Mouse (Mus musculus) embryonic facial prominence, embryonic 12.5 days (tissue): Measurements from ENCODE around the gene Ptprm. TPM values are rescaled to one million over a fixed set of nuclear protein-coding genes. Genes with fewer than 3 reads are reported as not detected.

Source experiments
- ATAC-seq: fragments of 200-750 bp; cut with Nextera tagmentation; 2 replicates; pipeline ENCODE4 v1.8.0; 2017; ENCODE audit not compliant: insufficient number of reproducible peaks, insufficient read depth, low FRiP score, low TSS enrichment
- H3K27ac ChIP-seq: fragments of 300-500 bp; sonication (generic); 2 replicates; pipeline ENCODE4 v1.5.1; 2016; ENCODE audit warnings: mild to moderate bottlenecking
- H3K27me3 ChIP-seq: fragments of 300-500 bp; sonication (generic); 2 replicates; pipeline ENCODE4 v1.6.1; 2016; ENCODE audit warnings: mild to moderate bottlenecking, moderate library complexity
- H3K36me3 ChIP-seq: fragments of 300-500 bp; sonication (generic); 2 replicates; pipeline ENCODE4 v1.6.1; 2016; ENCODE audit warnings: mild to moderate bottlenecking
- H3K4me1 ChIP-seq: fragments of 300-500 bp; sonication (generic); 2 replicates; pipeline ENCODE4 v1.6.1; 2016
- H3K4me2 ChIP-seq: fragments of 300-500 bp; sonication (generic); replicated peaks from 2 replicates; pipeline ENCODE4 v1.6.1; 2016; ENCODE audit warnings: mild to moderate bottlenecking, moderate library complexity
- H3K4me3 ChIP-seq: fragments of 300-500 bp; sonication (generic); 2 replicates; pipeline ENCODE4 v1.5.1; 2016; ENCODE audit warnings: mild to moderate bottlenecking
- H3K9ac ChIP-seq: fragments of 300-500 bp; sonication (generic); 2 replicates; pipeline ENCODE4 v1.6.1; 2016; ENCODE audit warnings: mild to moderate bottlenecking, moderate library complexity
- H3K9me3 ChIP-seq: fragments of 300-500 bp; sonication (generic); 2 replicates; pipeline ENCODE4 v1.6.1; 2016; ENCODE audit warnings: mild to moderate bottlenecking, moderate library complexity
- WGBS: fragments of 180-500 bp; shearing (Covaris S2); methylation state at CpG from one replicate; pipeline ENCODE4 v1.1.7; 2016; 5-methylcytosine and 5-hydroxymethylcytosine counted together
- polyA plus RNA-seq: library from polyadenylated mRNA; unstranded; fragments of >200 nt; fragmentation: Nextera tagmentation; extraction: Ambion mirVana; gene quantifications from 2 replicates; pipeline ENCODE4 v1.2.1, GENCODE M21; 2016

The Ptprm gene
- polyA plus RNA-seq, 1 experiment from 2014 or later: 17.2 TPM

- no peaks in the 10 kb centered on the region for H3K27me3 ChIP-seq
- no peak overlapping the region for H3K27ac ChIP-seq
- H3K9me3 ChIP-seq: no peaks in the 10 kb centered on the region
- no peak overlapping the region for H3K9ac ChIP-seq
- no peak for ATAC-seq
- H3K4me2 ChIP-seq: no peak overlapping the region
- no peaks in the 10 kb centered on the region for H3K36me3 ChIP-seq
- 58% methylated on average over 4 of the region's 4 CpGs for WGBS
- peaks cover 23% of the 10 kb centered on the region; the same call in 1 of the 2 replicates for H3K4me1 ChIP-seq
- H3K4me3 ChIP-seq: no peak overlapping the region
These were observed 228.7 kb downstream of the Ptprm start for GRCm38 (mm10) chr17:67125596-67125995.

GRCm38 (mm10) chr17:67124294-67124693, 230.0 kb downstream of the Ptprm start:
- Histone ChIP-seq H3K27me3 (no peaks in the 10 kb centered on the region), H3K4me3 (no peak overlapping the region), H3K36me3 (no peaks in the 10 kb centered on the region), H3K9me3 (no peaks in the 10 kb centered on the region), H3K4me2 (no peak overlapping the region), H3K4me1 (peaks cover 23% of the 10 kb centered on the region; the same call in 1 of the 2 replicates), H3K27ac (no peak overlapping the region), H3K9ac (no peak overlapping the region)
- no peak for ATAC-seq
- WGBS: 73% methylated on average over 5 of the region's 5 CpGs

GRCm38 (mm10) chr17:67123722-67124121, 230.5 kb downstream of the Ptprm start:
- Histone ChIP-seq H3K9me3 (no peaks in the 10 kb centered on the region), H3K9ac (no peak overlapping the region), H3K27ac (no peak overlapping the region), H3K4me3 (no peak overlapping the region), H3K4me2 (no peak overlapping the region), H3K36me3 (no peaks in the 10 kb centered on the region), H3K27me3 (no peaks in the 10 kb centered on the region), H3K4me1 (peaks cover 26% of the 10 kb centered on the region; the same call in 1 of the 2 replicates)
- 76% methylated on average over 5 of the region's 5 CpGs for WGBS
- no peak for ATAC-seq

- Histone ChIP-seq H3K36me3 (no peaks in the 10 kb centered on the region), H3K4me3 (no peak overlapping the region), H3K4me1 (peaks cover 14% of the 10 kb centered on the region; the same call in 1 of the 2 replicates), H3K9ac (no peak overlapping the region), H3K27me3 (no peaks in the 10 kb centered on the region), H3K27ac (no peak overlapping the region), H3K4me2 (no peak overlapping the region), H3K9me3 (no peaks in the 10 kb centered on the region)
- no peak for ATAC-seq
- WGBS: 77% methylated on average over 5 of the region's 5 CpGs
These were observed 233.4 kb downstream of the Ptprm start for GRCm38 (mm10) chr17:67120863-67121262.

- Histone ChIP-seq H3K4me1 (peaks cover 10% of the 10 kb centered on the region; the same call in 1 of the 2 replicates), H3K4me3 (no peak overlapping the region), H3K27ac (no peak overlapping the region), H3K4me2 (no peak overlapping the region), H3K9me3 (no peaks in the 10 kb centered on the region), H3K27me3 (no peaks in the 10 kb centered on the region), H3K9ac (no peak overlapping the region), H3K36me3 (no peaks in the 10 kb centered on the region)
- 39% methylated on average over 7 of the region's 7 CpGs for WGBS
- ATAC-seq: no peak
These were observed 235.4 kb downstream of the Ptprm start for GRCm38 (mm10) chr17:67118676-67119340.

GRCm38 (mm10) chr17:67114842-67115241, 239.4 kb downstream of the Ptprm start:
- Histone ChIP-seq H3K4me2 (no peak overlapping the region), H3K27ac (no peak overlapping the region), H3K36me3 (no peaks in the 10 kb centered on the region), H3K4me3 (no peak overlapping the region), H3K4me1 (peaks cover 6% of the 10 kb centered on the region; the same call in 1 of the 2 replicates), H3K27me3 (no peaks in the 10 kb centered on the region), H3K9ac (no peak overlapping the region), H3K9me3 (no peaks in the 10 kb centered on the region)
- ATAC-seq: no peak
- WGBS: 80% methylated on average over 2 of the region's 2 CpGs

- no peak overlapping the region for H3K4me2 ChIP-seq
- H3K27ac ChIP-seq: no peak overlapping the region
- H3K4me1 ChIP-seq: no peaks in the 10 kb centered on the region
- no peak for ATAC-seq
- H3K9me3 ChIP-seq: no peaks in the 10 kb centered on the region
- H3K27me3 ChIP-seq: no peaks in the 10 kb centered on the region
- no peak overlapping the region for H3K4me3 ChIP-seq
- WGBS: 82% methylated on average over 3 of the region's 3 CpGs
- no peaks in the 10 kb centered on the region for H3K36me3 ChIP-seq
- H3K9ac ChIP-seq: no peak overlapping the region
These were observed 241.6 kb downstream of the Ptprm start for GRCm38 (mm10) chr17:67112679-67113078.

GRCm38 (mm10) chr17:67106176-67106575, 248.1 kb downstream of the Ptprm start:
- H3K4me1 ChIP-seq: no peaks in the 10 kb centered on the region
- no peak for ATAC-seq
- no peak overlapping the region for H3K27ac ChIP-seq
- H3K36me3 ChIP-seq: no peaks in the 10 kb centered on the region
- no peaks in the 10 kb centered on the region for H3K9me3 ChIP-seq
- WGBS: 89% methylated on average over 2 of the region's 2 CpGs
- H3K4me3 ChIP-seq: no peak overlapping the region
- no peak overlapping the region for H3K9ac ChIP-seq
- no peaks in the 10 kb centered on the region for H3K27me3 ChIP-seq
- no peak overlapping the region for H3K4me2 ChIP-seq

- H3K9ac ChIP-seq: no peak overlapping the region
- no peak for ATAC-seq
- no peaks in the 10 kb centered on the region for H3K36me3 ChIP-seq
- no peak overlapping the region for H3K4me2 ChIP-seq
- WGBS: 79% methylated on average over 6 of the region's 6 CpGs
- no peaks in the 10 kb centered on the region for H3K9me3 ChIP-seq
- H3K27me3 ChIP-seq: no peaks in the 10 kb centered on the region
- H3K27ac ChIP-seq: no peak overlapping the region
- no peak overlapping the region for H3K4me3 ChIP-seq
- H3K4me1 ChIP-seq: no peaks in the 10 kb centered on the region
These were observed 252.2 kb downstream of the Ptprm start for GRCm38 (mm10) chr17:67102051-67102450.

- Histone ChIP-seq H3K36me3 (no peaks in the 10 kb centered on the region), H3K9me3 (no peaks in the 10 kb centered on the region), H3K9ac (no peak overlapping the region), H3K4me3 (no peak overlapping the region), H3K4me1 (no peaks in the 10 kb centered on the region), H3K4me2 (no peak overlapping the region), H3K27ac (no peak overlapping the region), H3K27me3 (no peaks in the 10 kb centered on the region)
- 78% methylated on average over 5 of the region's 5 CpGs for WGBS
- no peak for ATAC-seq
These were observed 263.3 kb downstream of the Ptprm start for GRCm38 (mm10) chr17:67090997-67091396.

- 79% methylated on average over 7 of the region's 7 CpGs for WGBS
- Histone ChIP-seq H3K4me2 (no peak overlapping the region), H3K27ac (no peak overlapping the region), H3K4me3 (no peak overlapping the region), H3K9me3 (no peaks in the 10 kb centered on the region), H3K4me1 (no peaks in the 10 kb centered on the region), H3K36me3 (no peaks in the 10 kb centered on the region), H3K9ac (0 out of 2 replicates have a peak overlapping the region, but pooled peaks have one; percentile 7), H3K27me3 (no peaks in the 10 kb centered on the region)
- no peak for ATAC-seq
These were observed 264.1 kb downstream of the Ptprm start for GRCm38 (mm10) chr17:67090153-67090552.

GRCm38 (mm10) chr17:67089611-67090010, 264.6 kb downstream of the Ptprm start:
- Histone ChIP-seq H3K27ac (no peak overlapping the region), H3K4me2 (no peak overlapping the region), H3K4me3 (no peak overlapping the region), H3K9ac (no peak overlapping the region), H3K4me1 (no peaks in the 10 kb centered on the region), H3K9me3 (no peaks in the 10 kb centered on the region), H3K36me3 (no peaks in the 10 kb centered on the region), H3K27me3 (no peaks in the 10 kb centered on the region)
- 89% methylated on average over 3 of the region's 3 CpGs for WGBS
- ATAC-seq: no peak
